ENCODE assay signal across 10 mouse cellular contexts in genomic region chr14:77343662-77344340, GRCm38 (mm10).
DNase-seq lines count a peak whose midpoint lies in the region; ATAC-seq and TF ChIP-seq lines count a peak whose summit lies in the region.
"Had no signal": no experiment of that assay in that cellular context is flagged by ENCODE, and none has a peak within 500 bp of the region (broad histone marks: within the 10 kb centered on the region; RNA-seq: fewer than 3 reads in every experiment).

No protein-coding gene starts in this region.

- no peaks in the 10 kb centered on the region for H3K27me3 ChIP-seq in hindbrain, postnatal 0 days (ENCODE audit: insufficient read depth, low read length)
- no peaks in the 10 kb centered on the region for H3K27me3 ChIP-seq in hindbrain, embryonic 16.5 days (replicated peaks; ENCODE audit: control insufficient read depth, insufficient read depth, low read length)
- H3K27me3 ChIP-seq: forebrain, embryonic 15.5 days had no signal

- peak; percentile 43; the same call in 1 of the 2 replicates for ATAC-seq in hindbrain, postnatal 0 days
- ATAC-seq in hindbrain, embryonic 16.5 days, result no peak
- ATAC-seq: forebrain, embryonic 15.5 days had no signal

- no peaks in the 10 kb centered on the region for H3K36me3 ChIP-seq in hindbrain, postnatal 0 days (ENCODE audit: insufficient read depth, low read length)
- no peaks in the 10 kb centered on the region for H3K36me3 ChIP-seq in hindbrain, embryonic 16.5 days (ENCODE audit: control insufficient read depth, insufficient read depth, low read length)
- H3K36me3 ChIP-seq: forebrain, embryonic 15.5 days had no signal

- no peak overlapping the region for H3K4me2 ChIP-seq in hindbrain, postnatal 0 days (ENCODE audit: low read depth, low read length)
- H3K4me2 ChIP-seq in hindbrain, embryonic 16.5 days (ENCODE audit: low read length), result no peak overlapping the region
- H3K4me2 ChIP-seq: forebrain, embryonic 15.5 days had no signal

- no peaks in the 10 kb centered on the region for H3K9me3 ChIP-seq in hindbrain, postnatal 0 days (ENCODE audit: low read length)
- no peaks in the 10 kb centered on the region for H3K9me3 ChIP-seq in hindbrain, embryonic 16.5 days (ENCODE audit: control insufficient read depth, low read length)
- H3K9me3 ChIP-seq: forebrain, embryonic 15.5 days had no signal

- no peak overlapping the region for H3K4me3 ChIP-seq in hindbrain, postnatal 0 days (ENCODE audit: low read length)
- no peak overlapping the region for H3K4me3 ChIP-seq in hindbrain, embryonic 16.5 days (ENCODE audit: low read length)
- no peak overlapping the region for H3K4me3 ChIP-seq in brown adipose tissue, adult 24 weeks (ENCODE audit: insufficient read depth, low read depth, low read length)
- H3K4me3 ChIP-seq: forebrain, embryonic 15.5 days had no signal

- H3K9ac ChIP-seq in hindbrain, postnatal 0 days (replicated peaks; ENCODE audit: low read length), result no peak overlapping the region
- H3K9ac ChIP-seq in hindbrain, embryonic 16.5 days (ENCODE audit: low read depth, low read length), result no peak overlapping the region
- H3K9ac ChIP-seq: forebrain, embryonic 15.5 days had no signal

- H3K27ac ChIP-seq in hindbrain, postnatal 0 days, result no peak overlapping the region
- H3K27ac ChIP-seq in hindbrain, embryonic 16.5 days (ENCODE audit: low read depth, low read length), result no peak overlapping the region
- H3K27ac ChIP-seq in brown adipose tissue, adult 24 weeks (replicated peaks; ENCODE audit: low read depth, low read length), result peak overlapping the region; percentile 61
- H3K27ac ChIP-seq: forebrain, embryonic 15.5 days had no signal

- no peaks in the 10 kb centered on the region for H3K4me1 ChIP-seq in hindbrain, postnatal 0 days (ENCODE audit: insufficient read depth, low read length)
- H3K4me1 ChIP-seq in hindbrain, embryonic 16.5 days (ENCODE audit: control insufficient read depth, insufficient read depth, low read depth, low read length), result no peaks in the 10 kb centered on the region
- peaks cover 8% of the 10 kb centered on the region; the same call in 1 of the 2 replicates for H3K4me1 ChIP-seq in brown adipose tissue, adult 24 weeks (ENCODE audit: control insufficient read depth, insufficient read depth, insufficient read length, low read length)
- H3K4me1 ChIP-seq: forebrain, embryonic 15.5 days had no signal

- no peak for TF ChIP-seq CTCF in hindbrain, postnatal 0 days (IDR thresholded peaks at IDR 0.05; ENCODE audit: low read depth)

- intact Hi-C loops in heart, postnatal 25 days (cut with DNase I), result loop anchor here (10.0 kb wide), 1 partner anchor 189 kb away; the partner anchor contains the start of gene Enox1

- 53% methylated on average over 11 of the region's 11 CpGs for WGBS in hindbrain, postnatal 0 days
- 64% methylated on average over 11 of the region's 11 CpGs for WGBS in hindbrain, embryonic 16.5 days

- DNase-seq in hindbrain, postnatal 0 days (ENCODE audit: low spot score), result no peak
- DNase-seq in heart, postnatal 25 days (ENCODE audit: low spot score), result peak; percentile 20
- peak; percentile 20 to 34 for DNase-seq in lung, postnatal 4 days
- DNase-seq in MN1 (ENCODE audit: low spot score), result no peak
- no peak for DNase-seq in ovary, postnatal 14 days (ENCODE audit: low spot score)
- DNase-seq in cerebellum, adult 11 months, result no peak
- DNase-seq: cerebellum, postnatal 14 days had no signal

Comparison
In these comparisons a context has a peak if more than half of its experiments do, and no peak if none do; other contexts are left out.
1. DNase-seq: peak in heart, postnatal 25 days (single experiment) and lung, postnatal 4 days (2 of 2); none in hindbrain, postnatal 0 days (single experiment), MN1 (single experiment), ovary, postnatal 14 days (single experiment) and cerebellum, adult 11 months (single experiment).